In the genomic region with DNA sequence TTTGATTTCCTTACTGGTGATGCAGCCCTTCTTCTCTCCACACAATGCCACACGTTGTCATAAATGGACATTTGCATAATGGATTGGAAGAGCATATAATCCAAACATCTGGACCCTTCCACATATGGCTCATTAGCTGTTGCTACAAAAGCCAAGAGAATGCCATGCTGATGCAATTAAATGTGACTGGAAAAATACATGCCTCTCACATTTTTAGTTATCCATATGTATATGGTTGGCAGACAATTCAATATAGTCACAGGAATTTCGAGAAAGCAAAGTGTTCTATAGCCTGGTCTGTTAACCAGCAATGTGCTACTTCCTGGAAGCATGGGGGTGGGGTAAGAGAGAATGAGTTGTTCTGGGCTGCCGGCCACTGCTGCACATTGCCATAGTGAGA, we compare ENCODE assay signal across 10 mouse cellular contexts.
DNase-seq lines count a peak whose midpoint lies in the region; ATAC-seq and TF ChIP-seq lines count a peak whose summit lies in the region.
"Had no signal": no experiment of that assay in that cellular context is flagged by ENCODE, and none has a peak within 500 bp of the region (broad histone marks: within the 10 kb centered on the region; RNA-seq: fewer than 3 reads in every experiment).

No protein-coding gene starts in this region.

- WGBS in kidney, postnatal 0 days = 56% methylated on average over 3 of the region's 3 CpGs
- 28% methylated on average over 3 of the region's 3 CpGs for WGBS in limb, embryonic 13.5 days

- peak; percentile 16 for DNase-seq in kidney, postnatal 0 days (ENCODE audit: low spot score)
- DNase-seq in kidney, adult 8-10 months = no peak
- DNase-seq in right cerebral cortex, postnatal 4 days = peak; percentile 9
- no peak for DNase-seq in right cerebral cortex, postnatal 25 days
- no peak for DNase-seq in thymus, postnatal 14 days
- no peak for DNase-seq in adrenal gland, adult 2 months
- DNase-seq in gastrocnemius, postnatal 36 days = no peak
- DNase-seq: kidney, adult 9 months had no signal

- no peak overlapping the region for H3K4me2 ChIP-seq in kidney, postnatal 0 days (ENCODE audit: low read length)
- H3K4me2 ChIP-seq in limb, embryonic 13.5 days (replicated peaks) = no peak overlapping the region
- H3K4me2 ChIP-seq: liver, embryonic 11.5 days had no signal

- no peak overlapping the region for H3K4me3 ChIP-seq in kidney, postnatal 0 days (replicated peaks; ENCODE audit: low read depth, low read length)
- no peak overlapping the region for H3K4me3 ChIP-seq in limb, embryonic 13.5 days

- no peak for ATAC-seq in kidney, postnatal 0 days (replicated peaks; ENCODE audit: low FRiP score, low read depth)
- peak; percentile 78 for ATAC-seq in limb, embryonic 13.5 days (ENCODE audit: low FRiP score, low read depth)

- no peaks in the 10 kb centered on the region for H3K4me1 ChIP-seq in kidney, postnatal 0 days (replicated peaks; ENCODE audit: insufficient read depth, low read length)
- peaks cover 11% of the 10 kb centered on the region for H3K4me1 ChIP-seq in limb, embryonic 13.5 days

- no peak overlapping the region for H3K9ac ChIP-seq in kidney, postnatal 0 days (ENCODE audit: low read depth, low read length)
- no peak overlapping the region for H3K9ac ChIP-seq in limb, embryonic 13.5 days

- H3K9me3 ChIP-seq in kidney, postnatal 0 days (replicated peaks; ENCODE audit: low read length) = no peaks in the 10 kb centered on the region
- no peaks in the 10 kb centered on the region for H3K9me3 ChIP-seq in limb, embryonic 13.5 days

- H3K36me3 ChIP-seq in kidney, postnatal 0 days (ENCODE audit: insufficient read depth, low read length) = no peaks in the 10 kb centered on the region
- no peaks in the 10 kb centered on the region for H3K36me3 ChIP-seq in limb, embryonic 13.5 days

- H3K27me3 ChIP-seq in kidney, postnatal 0 days (ENCODE audit: insufficient read depth, low read length) = no peaks in the 10 kb centered on the region
- H3K27me3 ChIP-seq in limb, embryonic 13.5 days = no peaks in the 10 kb centered on the region

- intact Hi-C loops in gastrocnemius, postnatal 36 days (cut with DNase I) = no loop called here

- no peak overlapping the region for H3K27ac ChIP-seq in kidney, postnatal 0 days
- 0 out of 2 replicates have a peak overlapping the region, but pooled peaks have one; percentile 16 for H3K27ac ChIP-seq in limb, embryonic 13.5 days

- no peak for TF ChIP-seq CTCF in kidney, postnatal 0 days (IDR thresholded peaks at IDR 0.05; ENCODE audit: low read depth)

Comparison
In these comparisons a context has a peak if more than half of its experiments do, and no peak if none do; other contexts are left out.
1. DNase-seq: peak in kidney, postnatal 0 days (single experiment) and right cerebral cortex, postnatal 4 days (single experiment); none in kidney, adult 8-10 months (0 of 2), right cerebral cortex, postnatal 25 days (single experiment), thymus, postnatal 14 days (single experiment), adrenal gland, adult 2 months (single experiment) and gastrocnemius, postnatal 36 days (0 of 2).